Mouse (Mus musculus) forebrain, embryonic 13.5 days (tissue): ENCODE results near the gene Impg1. TPM values are rescaled to one million over a fixed set of nuclear protein-coding genes. Genes with fewer than 3 reads are reported as not detected.

ENCODE experiments used
- ATAC-seq: fragments of 200-750 bp; cut with Nextera tagmentation; 2 replicates; pipeline ENCODE4 v1.8.0; 2017
- H3K27ac ChIP-seq: fragments of 300-500 bp; sonication (generic); 2 replicates; pipeline ENCODE4 v1.5.1; 2015; ENCODE audit warnings: inconsistent platforms, mild to moderate bottlenecking, moderate library complexity
- H3K27me3 ChIP-seq: fragments of 300-500 bp; sonication (generic); 2 replicates; pipeline ENCODE4 v1.6.1; 2015; ENCODE audit warnings: mild to moderate bottlenecking, inconsistent platforms
- H3K36me3 ChIP-seq: fragments of 300-500 bp; sonication (generic); 2 replicates; pipeline ENCODE4 v1.6.1; 2015; ENCODE audit warnings: mild to moderate bottlenecking, inconsistent platforms; ENCODE audit not compliant: poor library complexity, severe bottlenecking
- H3K4me1 ChIP-seq: fragments of 300-500 bp; sonication (generic); 2 replicates; pipeline ENCODE4 v1.6.1; 2015; ENCODE audit warnings: inconsistent platforms
- H3K4me2 ChIP-seq: fragments of 300-500 bp; sonication (generic); 2 replicates; pipeline ENCODE4 v1.6.1; 2015; ENCODE audit warnings: inconsistent platforms, mild to moderate bottlenecking, moderate library complexity
- H3K4me3 ChIP-seq: fragments of 300-500 bp; sonication (generic); 2 replicates; pipeline ENCODE4 v1.5.1; 2015; ENCODE audit warnings: mild to moderate bottlenecking, inconsistent platforms
- H3K9ac ChIP-seq: fragments of 300-500 bp; sonication (generic); 2 replicates; pipeline ENCODE4 v1.6.1; 2015; ENCODE audit warnings: mild to moderate bottlenecking, inconsistent platforms
- H3K9me3 ChIP-seq: fragments of 300-500 bp; sonication (generic); replicated peaks from 2 replicates; pipeline ENCODE4 v1.6.1; 2016; ENCODE audit warnings: inconsistent platforms
- WGBS: fragments of 180-500 bp; shearing (Covaris S2); methylation state at CpG from one replicate; pipeline ENCODE4 v1.1.7; 2015; 5-methylcytosine and 5-hydroxymethylcytosine counted together
- polyA plus RNA-seq: library from polyadenylated mRNA; unstranded; fragments of >200 nt; fragmentation: Nextera tagmentation; extraction: Ambion mirVana; gene quantifications from 2 replicates; pipeline ENCODE4 v1.2.1, GENCODE M21; 2015

Impg1 gene
- polyA plus RNA-seq, 1 experiment from 2014 or later, result not detected

DNA sequence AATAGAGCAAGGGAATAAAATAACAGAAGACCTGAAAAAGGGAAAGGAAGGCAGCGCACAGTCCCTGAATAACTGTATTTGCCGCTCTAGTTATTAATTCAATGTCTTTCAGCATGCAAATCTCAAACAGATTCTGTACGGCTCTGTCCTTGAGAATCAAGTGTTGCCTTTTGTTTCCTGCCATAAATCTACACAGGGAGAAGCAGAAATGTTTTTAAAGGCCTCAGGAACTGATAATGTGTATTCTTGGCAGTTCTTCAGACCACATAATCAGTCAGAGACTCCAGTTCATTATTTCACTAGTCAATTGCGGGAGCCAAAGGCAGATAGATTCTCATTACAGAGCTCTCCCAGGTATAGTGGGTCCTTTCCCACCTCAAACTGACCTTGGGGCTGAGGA lies 82.6 kb downstream of the Impg1 start:
- Histone ChIP-seq H3K9ac (no peak overlapping the region), H3K9me3 (no peaks in the 10 kb centered on the region), H3K27me3 (no peaks in the 10 kb centered on the region), H3K27ac (no peak overlapping the region), H3K4me3 (no peak overlapping the region), H3K4me1 (no peaks in the 10 kb centered on the region), H3K36me3 (no peaks in the 10 kb centered on the region), H3K4me2 (no peak overlapping the region)
- ATAC-seq, result no peak
- WGBS, result 80% methylated on average over 4 of the region's 4 CpGs

DNA sequence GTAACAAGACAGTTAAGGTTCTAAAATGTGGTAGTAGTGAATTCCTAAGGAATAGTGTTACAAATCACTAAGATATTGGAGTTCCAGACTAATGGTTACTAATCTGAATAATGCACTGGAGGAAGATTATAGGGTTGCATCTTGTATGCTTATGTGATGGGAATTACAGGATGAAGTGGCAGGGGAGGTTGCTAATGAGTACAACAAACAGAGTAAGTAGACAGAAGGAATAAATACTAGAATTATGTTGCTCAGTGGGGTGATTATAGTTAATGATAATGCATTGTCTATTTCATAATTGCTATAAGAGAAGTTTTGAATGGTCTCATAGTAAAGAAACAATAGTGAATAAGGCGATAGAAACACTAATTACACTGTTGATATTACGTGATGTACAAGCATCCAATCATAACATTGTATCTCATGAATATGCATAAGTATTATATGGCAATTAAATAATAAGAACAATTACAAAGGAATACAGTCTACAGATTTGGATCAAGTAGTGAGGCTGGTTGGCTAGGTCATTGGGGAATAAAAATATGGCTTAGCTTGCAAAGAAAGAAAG lies 85.1 kb downstream of the Impg1 start:
- H3K9ac ChIP-seq, result no peak overlapping the region
- H3K4me1 ChIP-seq, result no peaks in the 10 kb centered on the region
- no peaks in the 10 kb centered on the region for H3K36me3 ChIP-seq
- 66% methylated on average over 2 of the region's 2 CpGs for WGBS
- H3K27me3 ChIP-seq, result no peaks in the 10 kb centered on the region
- no peak overlapping the region for H3K4me3 ChIP-seq
- H3K9me3 ChIP-seq, result no peaks in the 10 kb centered on the region
- ATAC-seq, result peak; percentile 72; the same call in 1 of the 2 replicates
- H3K4me2 ChIP-seq, result no peak overlapping the region
- H3K27ac ChIP-seq, result no peak overlapping the region

DNA sequence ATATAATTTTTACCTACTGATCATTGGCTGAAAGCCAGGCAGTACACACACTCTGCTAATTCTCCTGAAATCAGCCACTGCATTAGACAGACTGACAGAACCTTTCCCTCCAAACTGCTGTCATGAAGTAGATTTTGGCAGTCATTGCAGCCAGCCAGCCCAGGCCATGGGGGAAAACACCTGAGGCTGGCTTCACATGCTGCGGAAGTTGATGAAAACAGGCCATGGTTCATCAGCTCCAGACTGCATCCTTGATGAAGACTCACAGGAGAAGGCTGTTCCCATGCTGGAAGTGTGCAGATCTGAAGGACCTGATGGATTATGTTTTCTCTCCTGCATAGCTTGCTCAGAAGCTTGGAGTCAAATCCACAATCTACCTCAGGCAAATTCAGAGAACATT lies 91.2 kb downstream of the Impg1 start:
- no peak overlapping the region for H3K9ac ChIP-seq
- H3K27ac ChIP-seq, result no peak overlapping the region
- H3K27me3 ChIP-seq, result no peaks in the 10 kb centered on the region
- H3K36me3 ChIP-seq, result no peaks in the 10 kb centered on the region
- ATAC-seq, result no peak
- no peaks in the 10 kb centered on the region for H3K4me1 ChIP-seq
- no peak overlapping the region for H3K4me2 ChIP-seq
- 90% methylated on average over 1 of the region's 1 CpGs for WGBS
- no peak overlapping the region for H3K4me3 ChIP-seq
- H3K9me3 ChIP-seq, result no peaks in the 10 kb centered on the region

DNA sequence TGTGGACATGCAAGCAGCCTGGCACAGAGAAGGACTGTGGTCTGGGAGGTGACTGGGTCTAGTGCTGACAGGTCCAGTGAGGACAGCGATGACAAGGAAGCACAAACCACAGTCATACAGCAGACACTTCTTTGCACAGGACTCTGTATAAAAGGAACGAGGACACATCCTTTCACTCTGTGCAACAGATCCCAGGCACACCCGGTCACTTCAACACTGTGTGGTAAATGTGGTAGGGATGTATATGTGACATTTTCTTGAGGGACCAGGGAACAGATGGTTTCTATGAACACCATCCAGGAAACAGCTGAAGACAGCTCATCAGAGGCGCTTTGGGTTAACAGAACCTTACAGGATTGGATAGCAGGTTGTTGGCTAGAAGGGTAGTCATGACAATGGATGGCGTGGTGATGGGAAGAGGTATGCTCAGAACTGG lies 92.0 kb downstream of the Impg1 start:
- H3K27me3 ChIP-seq, result no peaks in the 10 kb centered on the region
- no peaks in the 10 kb centered on the region for H3K9me3 ChIP-seq
- H3K36me3 ChIP-seq, result no peaks in the 10 kb centered on the region
- H3K9ac ChIP-seq, result no peak overlapping the region
- no peaks in the 10 kb centered on the region for H3K4me1 ChIP-seq
- no peak for ATAC-seq
- H3K27ac ChIP-seq, result no peak overlapping the region
- WGBS, result 92% methylated on average over 5 of the region's 5 CpGs
- H3K4me3 ChIP-seq, result no peak overlapping the region
- no peak overlapping the region for H3K4me2 ChIP-seq

DNA sequence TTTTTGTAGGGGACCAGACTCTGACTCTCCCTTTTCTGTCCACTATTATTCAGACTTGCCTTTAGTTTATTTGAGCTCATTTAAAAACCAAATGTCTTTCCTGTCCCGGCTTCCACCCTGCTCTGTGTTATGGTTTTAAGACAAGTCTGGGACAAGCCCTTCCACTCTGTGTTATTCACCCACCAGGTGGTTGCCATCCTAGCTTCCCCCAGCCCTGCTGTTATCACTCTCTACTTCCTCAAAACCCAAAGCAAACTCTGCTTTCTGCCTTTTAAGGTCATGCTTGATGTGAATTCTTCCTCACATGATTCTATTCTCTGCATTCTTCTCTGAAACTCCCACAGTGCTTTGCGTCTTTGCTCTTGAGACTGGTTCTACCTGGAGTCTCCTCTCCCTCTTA lies 96.6 kb downstream of the Impg1 start:
- no peak overlapping the region for H3K4me2 ChIP-seq
- ATAC-seq, result no peak
- H3K27ac ChIP-seq, result no peak overlapping the region
- H3K27me3 ChIP-seq, result no peaks in the 10 kb centered on the region
- 84% methylated on average over 2 of the region's 2 CpGs for WGBS
- no peaks in the 10 kb centered on the region for H3K9me3 ChIP-seq
- H3K9ac ChIP-seq, result no peak overlapping the region
- no peak overlapping the region for H3K4me3 ChIP-seq
- H3K4me1 ChIP-seq, result no peaks in the 10 kb centered on the region
- no peaks in the 10 kb centered on the region for H3K36me3 ChIP-seq

DNA sequence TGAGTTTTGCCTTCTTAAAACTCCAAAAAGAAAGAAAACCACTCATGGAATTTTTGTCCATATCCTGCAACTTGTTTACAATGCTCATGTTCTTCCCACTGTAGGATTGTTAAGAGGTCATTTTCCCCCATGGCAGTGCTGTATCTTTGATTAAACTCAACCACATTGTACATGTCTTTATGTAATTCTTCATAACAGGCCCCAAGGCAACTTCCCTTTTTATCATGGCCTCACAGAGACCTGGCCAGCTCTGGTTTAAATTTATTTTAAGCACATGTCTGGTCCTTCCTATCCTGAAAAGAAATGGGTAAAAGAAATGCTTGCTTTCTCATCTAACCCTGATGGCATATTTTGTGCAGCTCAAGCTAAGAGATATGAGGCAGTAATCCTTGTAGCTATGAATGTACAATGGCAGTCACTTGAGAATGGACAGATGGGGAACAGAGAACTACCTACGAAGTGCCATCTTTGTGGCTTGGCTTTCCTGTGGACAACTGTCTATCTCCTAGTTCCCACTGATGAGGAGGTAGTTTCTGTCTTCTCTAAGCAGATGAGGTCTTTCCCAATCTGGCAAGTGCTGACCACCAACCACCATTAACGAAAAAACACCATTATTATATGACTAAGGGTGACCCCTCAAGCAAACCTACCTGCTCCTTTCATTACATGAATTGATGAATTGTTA lies 97.6 kb downstream of the Impg1 start:
- no peaks in the 10 kb centered on the region for H3K4me1 ChIP-seq
- H3K4me3 ChIP-seq, result no peak overlapping the region
- H3K9me3 ChIP-seq, result no peaks in the 10 kb centered on the region
- no peak for ATAC-seq
- H3K36me3 ChIP-seq, result no peaks in the 10 kb centered on the region
- no peaks in the 10 kb centered on the region for H3K27me3 ChIP-seq
- no peak overlapping the region for H3K9ac ChIP-seq
- no peak overlapping the region for H3K27ac ChIP-seq
- no peak overlapping the region for H3K4me2 ChIP-seq
- WGBS, result 88% methylated on average over 2 of the region's 2 CpGs

DNA sequence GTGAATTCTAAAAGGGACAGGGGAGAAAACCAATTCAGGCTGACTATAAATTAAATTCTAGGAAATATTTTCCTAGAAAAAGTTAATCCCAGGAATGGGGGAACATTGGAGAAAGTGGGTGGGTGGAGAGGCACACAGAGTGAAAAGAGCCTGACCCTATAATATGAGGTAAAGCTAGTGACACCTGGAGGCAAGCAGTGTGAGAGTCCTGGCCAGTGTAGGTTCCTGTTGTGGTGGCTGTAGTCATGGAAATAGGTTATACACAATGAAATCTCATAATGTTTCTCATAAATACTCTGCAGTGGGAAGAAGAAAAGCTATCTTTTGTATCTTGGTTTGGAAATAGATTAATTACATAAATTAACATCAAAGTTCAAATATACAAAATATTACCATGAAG lies 105.2 kb downstream of the Impg1 start:
- H3K9me3 ChIP-seq, result no peaks in the 10 kb centered on the region
- H3K4me2 ChIP-seq, result no peak overlapping the region
- H3K27ac ChIP-seq, result no peak overlapping the region

DNA sequence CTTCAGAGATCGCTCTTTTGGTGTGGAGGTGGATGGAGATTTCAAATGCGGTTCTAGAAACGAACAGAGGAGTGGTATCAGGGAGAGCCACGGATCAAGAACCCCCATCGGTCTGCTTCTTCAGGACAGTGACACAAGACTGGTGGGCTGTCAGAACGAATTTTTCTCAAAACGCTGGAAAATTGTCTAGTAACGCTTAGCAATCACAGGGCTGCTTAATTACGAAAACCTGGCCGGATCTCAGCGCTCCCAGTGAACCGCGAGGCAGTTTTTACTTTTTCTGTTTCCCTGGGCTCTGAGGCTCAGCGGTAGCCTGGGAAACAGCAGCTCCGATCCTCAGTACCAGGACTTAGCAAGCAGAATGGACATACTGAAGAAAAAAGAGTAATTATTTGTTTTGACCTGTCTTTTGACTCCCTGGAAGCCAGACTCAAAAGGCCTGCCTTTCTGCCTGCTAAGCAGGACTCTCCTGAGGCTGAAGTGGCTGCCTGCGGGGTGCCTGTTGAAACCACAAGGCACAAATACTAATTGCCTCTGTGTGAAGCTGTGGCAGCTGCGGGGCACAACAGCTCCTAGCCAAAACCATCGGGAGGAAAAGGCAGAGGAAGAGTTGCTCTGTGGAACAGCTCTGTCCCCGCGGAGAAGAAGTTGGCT lies 113.5 kb downstream of the Impg1 start:
- H3K4me1 ChIP-seq, result peaks cover 8% of the 10 kb centered on the region
- H3K27ac ChIP-seq, result no peak overlapping the region
- peaks cover 2% of the 10 kb centered on the region; the same call in 1 of the 2 replicates for H3K27me3 ChIP-seq
- H3K4me3 ChIP-seq, result peak overlapping the region; percentile 17
- H3K4me2 ChIP-seq, result peak overlapping the region; percentile 56
- WGBS, result 10% methylated on average over 20 of the region's 20 CpGs
- no peaks in the 10 kb centered on the region for H3K36me3 ChIP-seq
- peak overlapping the region; percentile 45 for H3K9ac ChIP-seq
- ATAC-seq, result peak; percentile 89
- H3K9me3 ChIP-seq, result no peaks in the 10 kb centered on the region

More for the DNA sequence above, 105.2 kb downstream of the Impg1 start:
- ATAC-seq, result no peak
- Histone ChIP-seq H3K9ac (no peak overlapping the region), H3K4me1 (no peaks in the 10 kb centered on the region), H3K4me3 (no peak overlapping the region), H3K36me3 (no peaks in the 10 kb centered on the region), H3K27me3 (no peaks in the 10 kb centered on the region)

DNA sequence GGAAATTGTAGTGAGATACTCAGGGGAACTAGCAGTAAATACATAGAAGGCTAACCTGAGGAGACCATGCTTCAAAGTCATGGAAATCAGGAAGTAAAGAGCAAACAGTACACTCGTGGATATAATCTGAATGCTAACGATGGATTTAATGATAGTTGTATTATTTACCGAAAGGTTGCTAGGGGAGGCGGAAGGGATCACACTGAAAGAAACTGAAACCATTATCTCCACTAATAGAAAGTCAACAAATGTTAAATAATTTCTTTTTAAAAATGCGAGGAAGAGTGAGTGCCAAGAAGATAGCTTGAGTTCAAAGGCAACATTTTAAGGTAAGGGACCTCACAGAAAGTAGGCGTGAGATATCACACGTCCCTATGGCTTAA lies 114.0 kb downstream of the Impg1 start:
- peak overlapping the region; percentile 17 for H3K4me3 ChIP-seq
- no peak overlapping the region for H3K27ac ChIP-seq
- 31% methylated on average over 7 of the region's 7 CpGs for WGBS
- H3K27me3 ChIP-seq, result peaks cover 2% of the 10 kb centered on the region; the same call in 1 of the 2 replicates
- no peak overlapping the region for H3K9ac ChIP-seq
- no peak for ATAC-seq
- H3K4me2 ChIP-seq, result peak overlapping the region; percentile 56
- H3K4me1 ChIP-seq, result peaks cover 8% of the 10 kb centered on the region
- H3K36me3 ChIP-seq, result no peaks in the 10 kb centered on the region
- no peaks in the 10 kb centered on the region for H3K9me3 ChIP-seq

DNA sequence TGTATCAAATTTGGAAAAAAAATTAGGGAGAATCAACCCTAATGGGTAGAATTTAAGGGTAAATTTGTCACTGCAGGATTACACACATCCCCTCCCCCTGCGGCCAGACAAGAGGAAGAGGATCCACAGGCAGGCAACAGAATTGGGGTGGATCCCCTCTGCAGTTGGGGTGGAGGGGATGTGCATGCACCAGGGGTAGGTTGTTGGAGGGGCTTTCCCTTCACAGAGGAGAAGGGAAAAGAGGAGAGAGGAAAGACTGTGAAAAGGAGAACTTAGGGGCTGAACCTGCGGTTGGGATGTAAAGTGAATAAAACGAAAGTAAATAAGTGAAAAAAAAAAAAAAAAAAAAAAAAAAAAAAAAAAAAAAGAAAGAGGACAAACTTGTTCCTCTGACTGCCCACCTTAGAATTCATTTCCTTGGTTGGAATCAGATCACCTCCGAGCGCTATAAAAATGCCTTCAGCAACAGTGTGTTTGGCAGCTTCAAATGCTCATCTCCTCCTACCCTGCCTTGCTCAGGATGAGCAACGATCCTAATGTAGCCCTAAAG lies 120.8 kb downstream of the Impg1 start:
- Histone ChIP-seq H3K4me3 (no peak overlapping the region), H3K9me3 (no peaks in the 10 kb centered on the region), H3K27me3 (no peaks in the 10 kb centered on the region), H3K36me3 (no peaks in the 10 kb centered on the region), H3K27ac (no peak overlapping the region), H3K9ac (no peak overlapping the region), H3K4me2 (no peak overlapping the region), H3K4me1 (no peaks in the 10 kb centered on the region)
- WGBS, result 90% methylated on average over 6 of the region's 6 CpGs
- ATAC-seq, result no peak

DNA sequence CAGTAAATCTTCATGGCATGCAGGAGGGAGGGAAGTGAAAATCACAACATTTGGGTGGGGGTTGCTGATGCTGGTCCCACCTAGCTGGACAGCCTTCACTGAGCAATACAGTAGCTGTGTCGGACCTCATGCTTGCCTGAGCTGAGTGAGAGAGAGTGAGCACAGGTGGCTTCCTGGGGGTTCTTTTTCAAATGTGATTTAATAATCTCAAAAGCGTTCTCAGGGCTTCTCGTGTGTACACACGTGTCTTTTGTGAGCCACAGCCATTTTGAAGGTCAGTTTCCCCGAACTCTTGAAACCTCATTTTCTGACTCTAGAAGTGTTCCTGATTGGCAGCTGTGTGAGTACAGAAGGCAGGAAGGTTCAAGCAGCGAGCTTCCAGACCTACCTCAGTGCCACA lies 122.8 kb downstream of the Impg1 start:
- Histone ChIP-seq H3K4me3 (no peak overlapping the region), H3K4me2 (no peak overlapping the region), H3K9ac (no peak overlapping the region), H3K27me3 (no peaks in the 10 kb centered on the region), H3K27ac (no peak overlapping the region), H3K4me1 (no peaks in the 10 kb centered on the region), H3K36me3 (no peaks in the 10 kb centered on the region), H3K9me3 (no peaks in the 10 kb centered on the region)
- ATAC-seq, result no peak
- 93% methylated on average over 6 of the region's 6 CpGs for WGBS

DNA sequence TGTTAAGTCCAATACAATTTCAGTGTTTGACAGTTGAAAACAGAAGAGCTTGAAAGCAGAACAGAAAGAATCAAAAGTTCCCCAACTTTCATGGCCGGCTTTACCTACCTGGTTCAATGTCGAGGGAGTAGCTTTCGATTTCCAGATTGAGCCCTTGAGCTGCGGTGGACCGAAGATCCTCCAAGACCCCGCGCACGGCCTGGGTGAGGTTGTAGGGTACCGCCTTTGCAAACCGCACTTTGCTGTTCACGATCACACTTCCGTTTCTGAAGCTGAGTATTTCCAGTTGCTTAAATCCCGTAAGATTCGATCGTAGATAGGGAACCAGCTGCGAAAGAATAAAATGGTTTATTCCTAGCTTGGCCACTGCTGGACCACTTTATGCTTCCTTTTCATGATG lies 123.5 kb downstream of the Impg1 start:
- no peak for ATAC-seq
- H3K27ac ChIP-seq, result no peak overlapping the region
- WGBS, result 97% methylated on average over 16 of the region's 16 CpGs
- no peaks in the 10 kb centered on the region for H3K27me3 ChIP-seq
- H3K9ac ChIP-seq, result no peak overlapping the region
- H3K4me2 ChIP-seq, result no peak overlapping the region
- no peaks in the 10 kb centered on the region for H3K36me3 ChIP-seq
- H3K9me3 ChIP-seq, result no peaks in the 10 kb centered on the region
- no peaks in the 10 kb centered on the region for H3K4me1 ChIP-seq
- H3K4me3 ChIP-seq, result no peak overlapping the region
